Mouse (Mus musculus): ENCODE measurements around the gene Tppp2.

The Tppp2 gene

DNA sequence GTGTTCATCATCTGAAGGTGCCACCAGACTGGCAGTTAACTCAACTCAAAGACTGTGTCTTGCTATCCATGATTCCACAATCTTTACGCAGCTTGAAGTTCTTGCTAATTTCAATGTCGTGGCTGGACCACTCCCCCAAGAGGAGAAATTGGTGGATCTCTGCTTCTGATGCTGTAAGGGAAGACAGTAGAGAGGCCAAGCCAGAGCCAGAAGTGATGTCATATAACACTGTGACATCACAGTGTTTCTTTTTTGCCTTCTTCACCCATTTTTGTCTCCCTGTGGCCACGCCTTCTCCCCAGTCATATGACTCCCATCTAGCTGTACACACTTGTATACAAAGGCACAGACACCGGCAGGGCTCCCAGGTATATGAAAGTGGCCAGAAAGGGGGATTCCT is at the start of gene Tppp2:
Gene Tppp2 (plus strand): TSS at position 301 of the 400 bp plus-strand sequence.
- no peak for DNase-seq (ENCODE audit: low spot score in 2 of 2)

DNA sequence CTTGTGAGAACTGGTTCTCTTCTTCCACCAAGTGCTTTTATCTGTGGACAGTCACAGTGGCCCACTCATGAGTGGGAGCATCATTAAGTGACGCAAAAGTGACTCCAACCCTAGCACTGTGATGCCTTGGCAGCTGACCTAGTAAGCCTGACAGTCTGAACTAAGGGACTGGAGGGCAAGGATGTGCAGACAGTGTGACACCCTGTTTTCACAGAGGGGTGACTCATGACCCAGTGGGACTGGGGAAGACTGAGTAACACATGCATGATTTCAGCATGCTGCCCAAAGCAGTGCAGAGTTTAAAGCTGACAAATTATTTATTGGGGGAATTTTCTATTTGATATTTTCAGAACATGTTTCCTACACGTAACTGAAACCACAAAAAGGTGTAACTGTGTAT is 47.5 kb upstream of the Tppp2 start:
- no peak for DNase-seq (ENCODE audit: low spot score in 2 of 2)

DNA sequence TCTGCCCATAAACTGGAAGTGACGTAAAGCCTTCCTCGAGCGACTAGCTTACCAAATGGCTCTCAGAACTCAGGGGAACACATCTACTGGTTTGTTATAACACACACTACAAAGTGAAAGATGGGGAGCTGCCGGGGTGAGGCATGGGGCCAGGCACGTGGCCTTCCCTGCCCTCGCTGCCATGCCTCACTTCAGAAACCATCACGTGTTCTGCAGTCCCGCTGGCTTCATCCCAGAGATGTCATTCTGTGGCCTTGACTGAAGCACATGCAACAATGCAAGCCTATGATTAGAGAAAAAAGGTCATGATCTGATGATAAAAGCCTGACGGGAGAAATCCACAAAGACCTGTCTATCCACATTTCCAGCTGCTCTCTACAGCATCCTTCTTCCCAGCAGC is 46.5 kb upstream of the Tppp2 start:
- no peak for DNase-seq (ENCODE audit: low spot score in 2 of 2)

DNA sequence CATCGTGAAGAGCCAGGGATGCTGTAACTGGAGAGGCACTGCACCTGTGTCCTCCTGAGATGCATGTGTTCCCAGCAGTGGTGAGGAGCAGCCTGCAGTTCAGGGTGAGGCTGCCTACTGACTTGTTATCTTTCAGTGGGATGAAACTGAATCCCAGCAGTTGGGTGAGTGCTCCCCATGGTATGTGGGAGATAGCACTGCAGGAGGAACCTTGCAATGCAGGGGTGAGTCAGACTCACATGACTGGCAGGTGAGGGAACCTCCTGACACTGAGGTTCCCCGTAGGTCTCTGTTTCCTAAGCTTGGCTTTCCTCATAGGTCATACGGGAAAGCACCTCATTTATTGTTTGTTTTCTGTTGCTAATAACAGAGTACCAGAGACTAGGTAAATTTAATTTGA is 40.7 kb upstream of the Tppp2 start:
- no peak for DNase-seq (ENCODE audit: low spot score in 2 of 2)

DNA sequence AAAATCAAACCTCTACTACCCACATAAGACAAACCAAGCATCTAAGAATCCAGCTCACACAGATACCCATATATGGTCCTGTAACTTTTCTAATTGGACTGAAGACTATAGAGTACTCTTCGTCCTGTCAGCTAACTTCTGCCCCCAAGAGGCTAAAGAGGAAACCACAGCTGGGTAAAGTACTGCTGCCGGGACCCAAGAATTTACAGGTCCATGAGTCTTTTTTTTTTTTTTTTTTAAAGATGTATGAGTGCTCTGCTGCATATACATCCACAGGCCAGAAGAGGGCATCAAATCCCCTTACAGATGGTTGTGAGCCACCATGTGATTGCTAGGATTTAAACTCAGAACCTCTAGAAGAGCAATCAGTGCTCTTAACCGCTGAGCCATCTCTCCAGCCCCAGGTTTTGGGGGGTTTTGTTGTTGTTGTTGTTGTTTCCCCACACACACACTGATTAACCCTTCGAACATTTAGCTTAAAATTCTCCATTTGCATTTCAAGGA is 34.6 kb upstream of the Tppp2 start:
- peak; percentile 58 to 87 for DNase-seq (ENCODE audit: low spot score in 2 of 2)

DNA sequence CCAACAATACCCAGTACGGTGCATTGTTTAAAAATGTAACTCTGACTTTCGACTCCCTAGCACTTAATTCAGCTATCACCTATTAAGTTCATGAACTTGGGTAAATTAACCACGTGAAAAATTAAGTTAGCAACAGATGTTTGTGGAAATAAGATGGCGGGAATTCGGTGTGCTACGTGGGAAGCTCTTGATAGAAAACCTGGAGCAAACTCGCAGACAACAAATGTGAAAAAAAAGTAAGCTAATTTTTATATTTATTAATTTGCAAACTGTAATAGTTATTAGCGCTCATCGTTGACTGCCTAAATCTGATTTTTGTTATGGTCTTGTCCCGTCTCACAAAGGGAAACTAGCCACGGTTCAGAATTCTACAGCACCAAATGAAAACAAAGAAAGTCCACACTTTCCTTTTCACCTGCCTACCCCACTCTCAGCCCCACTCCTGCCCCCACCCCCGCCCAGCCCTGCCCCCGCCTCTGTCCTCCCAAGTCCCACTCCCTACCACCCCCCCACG is 34.1 kb upstream of the Tppp2 start:
- no peak for DNase-seq (ENCODE audit: low spot score in 2 of 2)

DNA sequence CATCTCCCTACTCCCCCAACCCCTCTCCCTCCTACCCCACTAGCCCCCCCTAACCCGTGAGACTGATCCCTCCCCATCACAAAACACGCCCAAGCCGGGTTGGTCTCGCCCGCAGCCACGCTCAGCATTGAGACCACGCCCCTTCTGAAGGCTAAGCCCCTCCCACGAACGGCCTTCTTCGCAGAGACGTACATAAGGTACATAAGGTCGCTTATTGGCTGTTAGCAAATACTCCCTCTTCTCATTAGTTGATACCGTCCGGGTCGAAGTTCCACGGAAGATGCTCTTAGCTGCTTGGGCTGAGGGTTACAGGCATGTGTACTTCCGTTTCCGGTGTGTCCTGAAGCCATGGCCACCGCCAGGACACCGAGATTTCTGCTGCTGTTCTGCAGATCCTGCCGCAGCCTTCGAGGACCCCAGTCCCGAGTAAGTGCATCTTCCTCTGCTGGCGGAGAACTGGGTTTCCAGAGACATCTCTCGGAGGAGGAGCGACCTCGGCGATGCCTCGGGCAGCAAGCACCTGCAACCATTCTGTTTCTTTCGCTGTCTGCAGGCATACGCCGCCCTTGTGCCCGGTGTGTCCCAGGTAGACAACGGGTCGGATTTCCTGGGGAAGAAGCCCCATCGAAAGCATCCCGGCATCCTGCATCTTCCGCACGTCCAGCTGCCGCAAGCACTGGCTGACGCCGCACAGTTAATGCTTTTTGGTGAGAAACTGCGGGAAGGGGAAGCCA is 33.5 kb upstream of the Tppp2 start, which contains the start of gene Mettl17:
Gene Mettl17 (plus strand): TSS at position 245 of the 734 bp plus-strand sequence.
- DNase-seq (ENCODE audit: low spot score in 2 of 2) = peak; percentile 95

DNA sequence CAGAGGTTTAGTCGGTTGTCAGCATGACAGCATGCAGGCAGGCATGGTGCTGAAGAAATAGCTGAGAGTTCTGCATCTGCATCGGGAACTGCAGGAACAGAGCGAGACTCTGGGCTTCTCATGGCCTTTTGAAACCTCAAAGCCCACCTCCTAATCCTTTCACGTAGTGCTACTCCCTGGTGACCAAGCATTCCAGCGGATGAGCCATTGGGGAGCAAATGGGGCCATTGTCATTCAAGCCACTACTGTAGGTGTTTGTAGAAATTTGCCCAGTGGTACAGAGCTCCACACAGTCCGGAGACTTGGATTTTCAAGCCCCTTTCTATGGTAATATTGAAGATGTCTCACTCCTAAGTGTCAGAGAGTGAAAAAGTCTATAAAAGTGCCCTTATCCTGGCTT is 32.2 kb upstream of the Tppp2 start:
- DNase-seq (ENCODE audit: low spot score in 2 of 2) = no peak

DNA sequence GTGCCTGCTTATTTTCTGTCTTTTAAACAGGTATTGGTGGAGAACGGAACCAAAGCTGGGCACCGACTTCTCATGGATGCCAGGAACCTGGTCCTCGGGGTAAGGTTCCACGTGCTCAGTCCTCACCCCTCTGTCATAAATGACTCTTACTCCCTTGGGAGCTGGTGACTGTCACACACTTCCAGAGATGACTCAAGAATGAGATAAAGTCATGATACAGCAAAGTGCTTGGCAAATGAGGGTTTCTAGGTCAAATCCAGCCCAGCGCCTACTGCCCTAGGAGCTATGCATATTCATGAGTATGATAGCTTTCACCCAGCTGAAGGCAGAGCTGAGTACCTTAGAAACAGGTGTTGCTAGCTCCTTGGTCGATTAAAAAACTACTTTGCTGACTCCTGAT is 28.4 kb upstream of the Tppp2 start:
- DNase-seq (ENCODE audit: low spot score in 2 of 2) = no peak

DNA sequence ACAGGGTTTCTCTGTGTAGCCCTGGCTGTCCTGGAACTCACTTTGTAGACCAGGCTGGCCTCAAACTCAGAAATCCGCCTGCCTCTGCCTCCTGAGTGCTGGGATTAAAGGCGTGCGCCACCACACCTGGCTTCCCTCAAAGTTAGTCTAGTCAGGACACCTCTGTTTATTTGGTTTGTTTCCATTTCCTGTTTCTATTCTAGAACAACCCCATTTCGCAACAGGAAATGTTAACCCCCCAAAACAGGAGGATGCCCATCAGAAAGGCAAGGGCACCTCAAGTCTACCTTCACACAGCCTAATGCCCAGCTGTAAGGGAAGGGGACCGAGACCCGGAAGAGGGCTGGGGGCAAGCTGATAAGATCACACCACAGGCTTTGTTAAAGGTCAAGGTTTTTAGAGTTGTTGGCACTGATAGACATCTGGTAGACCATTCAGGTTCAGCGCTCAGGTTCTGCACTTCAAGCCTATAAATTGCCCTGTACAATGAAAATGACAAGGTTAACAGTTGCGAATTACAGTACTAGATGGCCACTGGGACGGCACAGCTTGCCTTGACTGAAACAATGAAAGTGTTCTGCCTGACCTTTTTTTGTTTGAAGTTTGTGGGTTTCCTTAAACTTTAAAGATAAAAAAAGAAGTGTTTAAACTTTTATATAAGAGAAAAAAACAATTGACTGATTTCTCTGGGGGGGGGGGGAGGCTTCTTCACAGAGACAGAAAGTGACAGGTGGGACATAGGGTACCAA is 25.9 kb upstream of the Tppp2 start, which contains the start of gene Slc39a2:
Gene Slc39a2 (plus strand): TSS at position 699 of the 749 bp plus-strand sequence.
- DNase-seq (ENCODE audit: low spot score in 2 of 2) = no peak

DNA sequence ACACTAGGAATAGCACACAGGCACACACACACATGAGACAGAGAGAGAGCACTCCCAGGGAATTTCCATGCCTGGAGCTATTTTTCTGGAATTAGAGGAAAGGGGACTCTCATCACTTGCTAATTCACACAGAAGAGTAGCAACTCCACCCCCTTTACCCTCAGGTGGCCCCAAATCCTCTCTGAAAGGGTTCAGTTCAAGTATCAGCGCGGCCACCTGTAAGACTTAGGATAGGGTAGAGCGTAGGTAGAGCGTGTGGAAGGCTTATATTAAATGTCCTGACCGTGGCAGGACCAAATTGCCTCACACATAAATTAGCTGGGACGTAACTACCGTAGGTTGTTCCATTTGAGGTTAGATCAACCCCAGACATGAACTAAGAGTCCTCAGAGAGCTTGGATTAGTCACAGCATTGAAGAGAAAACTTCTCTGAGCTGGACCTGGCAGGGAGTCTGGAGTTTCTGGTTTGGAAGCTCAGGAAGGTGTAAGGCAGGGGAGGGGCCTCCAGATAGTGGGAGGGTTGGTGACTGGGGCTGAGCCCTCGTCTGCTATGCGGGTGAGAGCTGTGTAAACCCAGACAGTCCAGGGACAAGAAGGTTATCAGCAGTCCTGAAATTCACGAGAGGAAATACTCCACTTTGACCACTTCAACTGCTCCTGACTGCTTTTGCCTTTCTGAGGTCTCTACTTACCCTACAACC is 25.0 kb upstream of the Tppp2 start:
- DNase-seq (ENCODE audit: low spot score in 2 of 2) = no peak

DNA sequence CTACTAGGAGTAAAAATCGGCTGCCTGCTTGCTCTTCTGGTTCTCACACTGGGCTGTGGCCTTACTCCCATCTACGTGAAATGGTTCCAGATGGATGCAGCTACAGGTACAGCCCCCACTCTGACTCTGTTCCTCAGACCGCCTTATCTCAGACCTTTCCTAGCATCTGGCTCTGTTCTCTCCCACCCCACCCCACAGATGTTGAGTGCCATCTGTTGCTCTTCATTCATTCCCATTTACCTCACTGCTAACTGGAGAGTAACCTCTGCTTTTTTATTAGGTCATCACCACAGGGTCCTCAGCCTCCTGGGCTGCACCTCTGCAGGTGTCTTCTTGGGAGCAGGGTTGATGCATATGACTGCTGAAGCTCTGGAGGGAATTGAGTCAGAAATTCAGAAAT is 24.4 kb upstream of the Tppp2 start:
- DNase-seq (ENCODE audit: low spot score in 2 of 2) = no peak

DNA sequence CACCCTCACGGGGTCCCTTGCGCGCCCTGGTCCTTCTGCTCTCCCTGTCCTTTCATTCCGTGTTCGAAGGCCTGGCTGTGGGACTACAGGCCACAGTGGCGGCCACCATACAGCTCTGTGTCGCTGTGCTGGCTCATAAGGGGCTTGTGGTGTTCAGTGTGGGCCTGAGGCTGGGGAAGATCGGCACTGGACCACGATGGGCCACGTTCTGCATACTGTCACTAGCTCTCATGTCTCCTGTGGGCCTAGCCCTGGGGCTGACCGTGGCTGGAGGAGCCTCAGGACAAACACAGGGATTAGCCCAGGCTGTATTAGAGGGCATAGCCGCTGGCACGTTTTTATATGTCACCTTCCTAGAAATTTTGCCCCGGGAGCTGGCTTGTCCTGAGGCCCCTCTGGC is 23.2 kb upstream of the Tppp2 start:
- DNase-seq (ENCODE audit: low spot score in 2 of 2) = no peak

DNA sequence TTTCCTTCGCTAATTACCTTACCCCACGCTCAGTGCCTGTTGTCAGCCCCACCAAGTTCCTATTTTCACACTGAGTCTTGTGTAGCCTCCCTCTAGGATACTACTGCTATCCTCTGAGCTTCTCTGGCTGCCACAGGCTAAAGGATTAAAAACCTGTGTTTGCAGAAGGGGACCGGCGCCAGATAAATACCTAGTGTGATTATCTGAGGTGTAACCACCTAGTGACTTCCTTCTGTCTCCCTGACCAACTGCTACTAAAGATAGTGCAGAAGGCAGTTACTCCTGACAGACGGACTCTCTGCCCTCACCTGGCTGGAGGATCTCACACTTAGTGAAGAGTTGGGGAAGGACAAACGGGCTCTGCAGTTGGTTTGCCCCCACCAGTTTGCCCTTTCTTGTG is 22.2 kb upstream of the Tppp2 start:
- DNase-seq (ENCODE audit: low spot score in 2 of 2) = no peak

DNA sequence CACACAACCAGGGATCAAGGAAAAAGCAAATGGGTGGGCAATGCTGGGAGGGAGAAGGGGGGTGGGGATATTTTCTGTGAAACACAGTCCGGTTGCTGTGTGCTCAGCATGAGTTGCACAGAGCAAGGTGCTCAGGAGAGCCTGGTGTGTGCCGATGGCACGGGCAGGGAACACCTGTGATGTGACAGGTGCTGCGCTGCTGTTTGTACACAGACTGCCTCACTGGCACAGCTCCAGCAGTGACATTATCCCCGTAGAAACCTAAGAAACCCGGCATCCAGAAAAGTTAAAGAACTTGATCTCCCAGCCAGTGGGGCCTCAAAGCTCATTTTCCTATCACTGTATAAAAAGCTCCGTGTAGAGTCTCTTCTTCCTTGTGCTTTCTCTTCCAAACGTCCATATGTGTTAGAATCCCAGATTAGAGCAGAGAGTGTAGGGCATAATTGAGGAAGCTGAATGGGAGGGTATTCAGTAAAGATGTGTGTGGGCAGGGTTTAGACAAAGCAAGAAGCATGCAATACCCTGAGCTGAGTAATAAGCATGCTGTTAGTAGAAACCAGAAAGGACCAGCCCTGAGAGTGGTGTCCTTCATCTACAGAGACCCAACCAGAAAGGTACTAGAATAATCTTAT is 21.6 kb upstream of the Tppp2 start:
- no peak for DNase-seq (ENCODE audit: low spot score in 2 of 2)

DNA sequence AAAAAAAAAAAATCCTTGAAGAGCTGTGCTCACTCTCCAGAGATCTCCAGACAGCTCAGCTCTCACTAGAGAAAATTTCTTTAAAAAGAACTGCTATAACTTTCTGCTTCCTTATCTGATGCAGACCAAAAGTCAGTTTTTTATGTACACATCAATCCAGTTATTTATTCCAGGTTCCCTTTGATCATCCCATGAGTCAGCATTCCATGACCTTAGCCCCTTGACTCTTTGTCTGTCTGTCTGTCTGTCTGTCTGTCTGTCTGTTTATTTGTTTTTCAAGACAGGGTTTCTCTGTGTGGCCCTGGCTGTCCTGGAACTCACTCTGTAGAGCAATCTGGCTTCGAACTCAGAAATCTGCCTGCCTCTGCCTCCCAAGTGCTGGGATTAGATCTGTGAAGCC is 18.9 kb upstream of the Tppp2 start:
- DNase-seq (ENCODE audit: low spot score in 2 of 2) = no peak

DNA sequence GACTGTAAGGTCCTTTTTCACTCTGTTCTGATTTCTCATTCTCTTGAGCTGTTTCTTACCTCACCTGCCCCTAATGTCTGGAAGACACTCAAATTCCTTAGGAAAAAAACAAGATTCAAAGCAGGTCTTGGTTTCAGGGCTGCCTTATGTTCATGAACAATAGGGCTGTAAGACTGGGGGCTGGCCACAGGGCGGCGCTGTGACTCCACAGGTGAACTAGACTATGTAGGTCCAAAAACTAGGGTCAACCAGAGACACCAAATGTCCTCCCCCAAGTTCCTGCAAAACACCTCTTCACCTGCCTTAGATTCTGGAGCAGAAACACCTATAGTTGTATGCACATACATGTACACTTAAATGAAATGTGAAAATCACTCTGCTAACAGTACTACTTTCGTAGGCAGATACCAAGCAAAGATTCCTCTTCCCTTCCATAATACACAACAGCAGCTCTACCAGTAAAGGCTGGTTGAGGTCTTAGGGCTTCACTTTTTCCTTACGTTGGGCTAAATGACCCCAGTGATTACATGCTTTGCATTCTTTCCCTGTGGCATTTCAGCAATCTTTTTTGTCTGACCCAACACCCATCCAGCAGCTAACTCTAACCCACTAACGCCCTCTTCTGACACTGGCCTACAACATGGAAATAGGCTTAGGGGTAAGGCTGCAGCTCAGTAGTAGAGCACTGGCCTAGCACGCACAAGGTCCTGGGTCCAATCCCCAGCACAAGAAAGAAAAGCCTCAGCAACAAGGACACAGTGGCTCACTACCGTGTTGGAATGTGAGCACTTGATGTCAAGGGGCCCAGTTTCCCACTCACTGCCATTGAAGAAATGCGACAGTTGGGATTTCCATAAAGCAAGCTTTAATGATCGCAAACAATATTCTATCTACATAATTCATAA is 15.2 kb upstream of the Tppp2 start:
- peak in 1 of 2 experiments; percentile 67 for DNase-seq (ENCODE audit: low spot score in 2 of 2)

DNA sequence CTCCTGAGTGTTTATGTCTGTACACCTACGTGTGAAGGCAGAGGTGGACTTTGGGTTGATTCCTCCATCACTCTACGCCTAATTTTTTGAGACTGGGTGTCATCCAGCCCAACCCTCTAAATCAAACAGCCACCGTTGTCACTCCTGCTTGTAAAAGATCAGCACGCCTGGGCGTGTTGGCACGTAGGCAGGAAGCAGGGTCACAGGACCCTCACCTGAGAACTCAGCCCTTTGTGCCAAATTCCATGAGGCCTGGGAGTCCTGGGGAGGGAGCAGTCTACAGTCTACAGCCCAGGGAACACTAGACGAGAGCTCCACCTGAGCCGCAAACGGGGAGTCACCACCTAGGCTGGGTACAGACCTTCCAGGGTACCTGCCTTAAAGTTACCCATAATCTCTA is 14.4 kb upstream of the Tppp2 start:
- no peak for DNase-seq (ENCODE audit: low spot score in 2 of 2)

DNA sequence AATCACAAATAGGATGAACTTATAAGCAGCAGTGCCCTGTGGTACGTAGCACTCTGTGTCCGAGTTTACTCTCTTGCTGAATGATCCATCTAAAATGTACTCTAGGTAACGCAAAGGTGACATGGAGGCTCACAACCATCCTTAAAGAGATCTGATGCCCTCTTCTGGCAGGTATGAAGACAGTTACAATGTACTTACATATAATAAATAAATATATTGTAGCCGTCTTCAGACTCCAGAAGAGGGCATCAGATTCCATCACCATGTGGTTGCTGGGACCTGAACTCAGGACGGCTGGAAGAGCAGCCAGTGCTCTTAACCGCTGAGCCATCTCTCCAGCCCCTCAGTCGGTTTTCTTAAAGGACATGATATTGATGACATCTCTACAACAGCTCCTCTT is 13.5 kb upstream of the Tppp2 start:
- DNase-seq (ENCODE audit: low spot score in 2 of 2) = no peak

DNA sequence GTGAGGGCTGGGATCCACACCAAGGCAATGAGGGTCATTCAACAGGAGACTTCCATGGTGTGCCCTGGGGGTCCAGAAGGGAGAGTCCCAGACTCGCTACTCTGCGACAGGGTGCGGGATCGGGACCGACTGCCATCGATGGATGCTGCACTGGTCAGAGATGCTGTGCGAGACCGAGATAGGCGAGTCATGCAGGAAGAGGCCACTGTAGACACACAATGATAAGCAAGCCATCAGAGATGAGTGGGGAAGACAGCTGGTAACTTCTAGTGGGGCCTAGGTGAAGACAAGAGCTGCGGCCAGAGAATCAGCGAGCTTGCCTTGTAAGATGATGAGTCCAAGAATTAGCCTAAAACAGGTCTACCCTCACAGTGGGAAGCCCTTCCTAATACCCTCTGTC is 12.1 kb upstream of the Tppp2 start:
- DNase-seq (ENCODE audit: low spot score in 2 of 2) = no peak

DNA sequence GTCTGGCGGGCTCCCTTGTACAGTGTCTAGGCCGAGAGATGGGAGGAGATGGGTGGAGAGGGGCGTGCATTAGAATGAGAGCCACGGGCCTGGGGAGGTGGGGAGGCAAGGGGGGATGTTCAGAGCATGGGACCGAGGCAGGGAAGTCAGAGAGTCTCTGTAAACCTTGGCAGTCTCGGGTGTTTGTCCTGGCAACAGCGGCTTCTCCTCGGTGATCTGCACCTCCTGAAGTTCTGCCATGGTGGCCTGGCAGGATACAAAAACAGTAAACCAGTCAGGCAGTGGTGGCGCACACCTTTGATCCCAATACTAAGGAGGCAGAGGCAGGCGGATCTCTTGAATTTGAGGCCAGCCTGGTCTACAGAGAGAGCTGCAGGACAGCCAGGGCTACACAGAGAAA is 6.9 kb upstream of the Tppp2 start:
- no peak for DNase-seq (ENCODE audit: low spot score in 2 of 2)
